Mouse (Mus musculus) urinary bladder, postnatal 0 days (tissue): ENCODE results near the gene Gm42372. TPM values are rescaled to one million over a fixed set of nuclear protein-coding genes. Genes with fewer than 3 reads are reported as not detected.

Experiments
- polyA plus RNA-seq: library from polyadenylated mRNA; unstranded; fragments of >200 nt; fragmentation: Nextera tagmentation; extraction: Ambion mirVana; gene quantifications from 2 replicates; pipeline ENCODE4 v1.2.1, GENCODE M21; 2015

Gene Gm42372
- not detected in 2 replicates for polyA plus RNA-seq

DNA sequence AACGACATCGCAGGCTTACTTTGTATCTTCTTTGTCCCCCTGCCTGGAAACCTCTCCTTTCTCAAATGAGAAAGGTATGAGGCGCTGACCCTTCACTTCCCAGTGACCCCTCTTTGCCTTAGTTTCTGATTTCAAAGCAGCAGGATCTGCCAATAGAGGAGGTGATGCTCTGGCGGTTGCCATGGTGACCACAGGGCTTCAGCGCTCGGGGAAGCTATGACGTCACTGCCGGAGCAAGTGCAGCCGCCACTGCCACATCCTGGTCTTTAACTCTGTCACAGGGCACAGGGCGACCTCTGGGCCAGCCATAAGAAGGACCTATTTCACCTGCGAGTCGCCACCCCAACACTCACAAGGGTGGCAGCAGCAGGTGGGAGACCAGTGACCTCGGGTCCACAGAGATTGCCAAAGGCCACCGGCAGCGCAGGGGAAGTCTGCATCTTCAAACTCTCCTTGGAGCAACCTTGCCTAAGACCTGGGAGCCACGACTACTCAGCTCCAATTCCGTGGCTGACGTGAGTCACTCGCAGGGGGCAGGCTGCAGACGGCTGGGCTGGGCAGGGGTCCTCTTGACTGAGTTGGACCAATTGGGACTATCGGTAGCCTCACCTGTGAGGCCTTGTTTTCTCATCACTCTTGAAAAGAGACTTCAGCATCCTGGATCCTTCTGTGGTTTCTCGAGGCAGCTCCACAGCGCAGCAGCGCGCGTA is at the start of gene Gm42372:
TSS of gene Gm42372 (plus strand) at position 228 of the 710 bp plus-strand sequence.

DNA sequence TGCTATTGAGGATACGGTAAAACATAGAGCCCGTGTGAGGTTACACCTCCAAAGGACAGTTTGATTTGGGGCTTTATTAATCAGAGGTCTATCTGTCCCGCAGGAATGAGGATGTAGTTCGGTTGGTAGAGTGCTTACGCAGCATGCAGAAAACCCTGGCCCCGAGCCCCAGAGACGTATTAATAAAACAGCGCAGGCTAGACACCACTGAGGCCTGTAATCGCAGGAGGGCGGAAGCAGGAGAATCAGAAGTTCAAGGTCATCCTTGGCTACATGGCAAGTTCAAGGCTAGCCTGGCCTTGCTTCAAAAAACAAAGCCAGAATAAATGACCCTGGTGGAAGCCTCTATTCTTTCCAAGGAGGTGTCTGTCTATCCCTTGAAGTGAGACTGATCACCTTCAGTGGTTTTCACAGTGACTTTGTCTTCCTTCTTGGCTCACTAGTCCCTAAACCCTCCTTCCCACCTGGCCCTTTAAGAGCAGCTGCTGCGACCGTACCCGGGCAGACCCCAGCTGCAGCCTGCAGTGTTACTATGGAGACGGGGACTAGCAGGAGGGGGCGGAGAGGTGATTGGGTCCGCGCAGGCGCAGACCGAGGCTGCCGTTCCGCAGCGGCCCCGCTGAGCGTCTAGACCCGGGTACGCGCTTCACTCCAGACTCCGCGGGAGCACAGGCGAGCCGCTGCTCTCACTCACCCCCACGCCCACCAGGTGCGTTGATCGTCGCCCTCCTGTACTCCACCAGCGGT is 38.7 kb upstream of the Gm42372 start, which contains the start of gene Pnmal2:
TSS of gene Pnmal2 (plus strand) at position 622 of the 747 bp plus-strand sequence.

DNA sequence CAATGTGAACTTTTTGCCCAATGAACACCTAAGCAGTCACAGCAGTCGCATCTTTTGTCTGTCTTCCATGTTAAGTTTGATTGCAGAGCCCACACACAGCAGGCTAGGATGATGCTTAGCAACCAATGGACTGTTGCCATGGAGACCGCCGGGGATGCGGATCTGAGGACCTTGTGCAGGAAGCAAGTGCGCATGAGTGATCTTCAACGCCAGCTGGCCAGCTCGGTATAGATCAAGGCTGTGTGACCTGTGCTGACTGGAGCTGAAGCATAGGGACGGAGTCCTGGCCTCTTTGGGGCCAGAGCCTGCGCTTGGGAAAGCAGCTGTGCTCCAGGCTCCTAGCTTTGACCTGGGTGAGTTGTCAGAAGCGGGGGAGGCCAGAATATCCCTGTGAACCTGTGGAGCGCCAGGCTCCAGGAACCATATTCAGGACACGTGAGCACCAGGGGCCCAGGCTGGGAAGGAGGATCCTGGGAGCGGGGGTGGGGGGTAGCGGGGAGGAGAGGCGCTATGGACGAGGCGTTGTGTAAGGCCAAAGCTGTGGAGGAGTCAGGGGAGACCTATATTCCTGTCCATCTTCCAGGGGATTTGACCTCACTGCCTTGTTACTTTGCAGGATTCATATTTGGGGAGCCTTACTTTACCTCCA is 23.2 kb upstream of the Gm42372 start, which contains the start of gene Pnmal1:
TSS of gene Pnmal1 (plus strand) at position 141 of the 649 bp plus-strand sequence.

DNA sequence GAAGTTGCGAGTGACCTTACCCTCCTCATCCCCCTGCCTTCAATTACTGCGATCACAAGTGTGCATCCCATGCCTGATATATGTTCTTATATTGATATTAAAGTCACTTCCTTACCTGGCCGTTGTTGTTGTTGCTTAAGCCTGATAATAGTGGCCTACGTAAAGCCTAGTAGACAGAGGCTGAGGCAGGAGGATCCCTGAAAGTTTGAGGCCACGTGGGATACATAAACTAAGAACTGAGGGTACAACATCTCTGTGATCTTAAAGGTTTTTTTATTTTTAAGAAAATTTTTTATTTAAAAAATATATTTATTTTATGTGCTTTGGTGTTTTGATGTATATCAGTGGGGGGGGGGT is 9.5 kb downstream of the Gm42372 start, which contains the start of gene Ccdc8:
TSS of gene Ccdc8 (plus strand) at position 258 of the 357 bp plus-strand sequence.

DNA sequence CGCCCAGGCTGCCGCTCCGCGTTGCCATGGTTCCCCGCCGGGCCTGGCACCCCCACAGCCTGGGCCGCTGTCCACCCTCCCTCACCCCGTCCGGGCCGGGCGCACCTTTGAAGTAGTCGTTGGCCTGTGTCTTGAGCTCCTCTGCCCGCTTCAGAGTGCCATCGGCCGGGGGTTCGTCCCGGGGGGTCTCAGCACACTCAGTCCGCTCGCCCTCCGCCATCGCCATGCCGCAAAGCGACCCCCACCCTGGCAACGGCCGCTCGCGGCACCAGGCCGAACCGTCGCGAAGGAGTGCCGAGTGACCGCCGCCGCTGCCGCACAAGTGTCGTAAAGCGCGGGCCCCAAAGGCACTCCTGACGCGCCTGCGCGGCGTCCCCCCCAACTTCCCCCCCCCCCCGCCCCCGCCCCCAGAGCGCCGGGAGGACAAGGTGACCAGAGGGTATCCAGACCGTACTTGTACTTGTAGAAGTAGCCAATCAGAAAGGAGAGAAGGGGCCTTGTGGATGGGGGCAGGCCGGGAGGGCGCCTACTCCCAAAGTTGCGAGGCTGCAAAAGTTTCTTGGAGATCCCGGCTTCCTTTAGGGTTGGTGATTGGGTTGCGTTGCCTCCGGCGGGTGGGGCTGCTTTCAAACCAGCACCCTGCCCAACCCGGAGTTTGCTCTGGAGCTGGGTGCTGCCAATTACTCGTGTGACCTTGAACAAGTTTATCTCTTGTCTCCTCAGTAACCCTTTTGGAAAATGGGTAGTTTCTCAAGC is 44.9 kb downstream of the Gm42372 start, which contains the start of gene Ppp5c:
TSS of gene Ppp5c (minus strand) at position 337 of the 756 bp plus-strand sequence.

Other genes starting within 250 kb of the Gm42372 start
- 200 and 222 TPM in 2 replicates for gene Ap2s1, start 244.7 kb upstream of the Gm42372 start, polyA plus RNA-seq
- 67.1 and 67.9 TPM in 2 replicates for gene Slc1a5, start 201.7 kb upstream of the Gm42372 start, polyA plus RNA-seq
- gene Strn4, start 167.2 kb upstream of the Gm42372 start, polyA plus RNA-seq, result 52.7 and 60.9 TPM in 2 replicates
- 19.3 and 24.5 TPM in 2 replicates for gene Fkrp, start 166.4 kb upstream of the Gm42372 start, polyA plus RNA-seq
- 6.1 and 8.0 TPM in 2 replicates for gene Prkd2, start 140.2 kb upstream of the Gm42372 start, polyA plus RNA-seq
- 6.9 and 7.3 TPM in 2 replicates for gene Dact3, start 107.8 kb upstream of the Gm42372 start, polyA plus RNA-seq
- gene Gng8, start 91.3 kb upstream of the Gm42372 start, polyA plus RNA-seq, result 8.4 and 9.0 TPM in 2 replicates
- 1.0 and 1.7 TPM in 2 replicates for gene Ptgir, start 76.6 kb upstream of the Gm42372 start, polyA plus RNA-seq
- gene Calm3, start 59.0 kb upstream of the Gm42372 start, polyA plus RNA-seq, result 49.1 and 59.2 TPM in 2 replicates
- 0.87 and 1.3 TPM in 2 replicates for gene Pnmal2, start 38.4 kb upstream of the Gm42372 start, polyA plus RNA-seq
- 0.07 TPM in 1 of 2 replicates, not detected in the other for gene Pnmal1, start 23.4 kb upstream of the Gm42372 start, polyA plus RNA-seq
- gene Ccdc8, start 9.6 kb downstream of the Gm42372 start, polyA plus RNA-seq, result 6.5 and 6.6 TPM in 2 replicates
- gene Ppp5c, start 44.8 kb downstream of the Gm42372 start, polyA plus RNA-seq, result 42.1 and 43.1 TPM in 2 replicates
- gene Hif3a, start 79.3 kb downstream of the Gm42372 start, polyA plus RNA-seq, result 8.8 and 11.8 TPM in 2 replicates
- gene Psg16, start 91.0 kb downstream of the Gm42372 start, polyA plus RNA-seq, result 0.07 and 0.10 TPM in 2 replicates
- gene Ceacam3, start 167.2 kb downstream of the Gm42372 start, polyA plus RNA-seq, result not detected in 2 replicates
- not detected in 2 replicates for gene Psg29, start 220.4 kb downstream of the Gm42372 start, polyA plus RNA-seq